ENCODE assay signal across 7 mouse cellular contexts in the genomic region with DNA sequence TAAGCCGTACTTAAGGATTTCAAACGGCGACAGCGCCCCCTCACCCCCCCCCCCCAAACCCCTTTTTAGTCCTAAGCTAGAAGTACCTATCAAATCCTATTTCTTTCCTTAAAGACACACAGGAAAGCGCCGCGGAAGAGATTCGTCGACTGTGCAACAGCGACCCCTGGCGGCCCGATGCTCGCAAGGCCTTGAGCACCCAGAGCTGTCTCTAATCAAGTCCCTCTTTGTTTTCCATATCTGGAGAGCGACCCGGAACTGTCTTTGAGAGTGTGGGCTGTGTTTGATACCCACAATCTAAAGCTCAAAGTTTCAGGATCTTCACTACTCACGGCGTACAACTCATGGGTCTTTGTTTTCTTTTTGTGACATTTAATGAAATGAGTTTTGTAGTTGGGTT.
DNase-seq lines count a peak whose midpoint lies in the region; ATAC-seq lines count a peak whose summit lies in the region.

No protein-coding gene starts in this region.

- no peaks in the 10 kb centered on the region for H3K9me3 ChIP-seq in intestine, embryonic 15.5 days
- no peaks in the 10 kb centered on the region for H3K9me3 ChIP-seq in midbrain, embryonic 10.5 days (replicated peaks)

- H3K9ac ChIP-seq in intestine, embryonic 15.5 days: peak overlapping the region; percentile 38

- H3K4me2 ChIP-seq in intestine, embryonic 15.5 days (replicated peaks): peak overlapping the region; percentile 71

- no peaks in the 10 kb centered on the region for H3K4me1 ChIP-seq in intestine, embryonic 15.5 days (replicated peaks)
- H3K4me1 ChIP-seq in midbrain, embryonic 10.5 days: peaks cover 15% of the 10 kb centered on the region; the same call in 1 of the 2 replicates

- no peaks in the 10 kb centered on the region for H3K27me3 ChIP-seq in intestine, embryonic 15.5 days (replicated peaks)
- no peaks in the 10 kb centered on the region for H3K27me3 ChIP-seq in midbrain, embryonic 10.5 days (ENCODE audit: low read depth, poor library complexity, severe bottlenecking)

- peak; percentile 93 to 96 for DNase-seq in adrenal gland, adult 18-20 months (ENCODE audit: low spot score in 2 of 2)
- DNase-seq in embryo, embryonic 11 days: peak; percentile 94
- peak; percentile 90 to 92 for DNase-seq in gastrocnemius, postnatal 36 days
- peak; percentile 94 to 97 for DNase-seq in left cerebral cortex, postnatal 25 days (ENCODE audit: low spot score in 2 of 2)
- DNase-seq in midbrain, embryonic 10.5 days (ENCODE audit: low spot score): peak; percentile 93
- DNase-seq in right cerebral cortex, postnatal 4 days: peak; percentile 100

- peak overlapping the region; percentile 49 for H3K4me3 ChIP-seq in intestine, embryonic 15.5 days (replicated peaks)
- peak overlapping the region; percentile 61 for H3K4me3 ChIP-seq in midbrain, embryonic 10.5 days

- intact Hi-C loops in gastrocnemius, postnatal 36 days (cut with DNase I): loop anchor here (2.0 to 10.0 kb wide), 4 partner anchors 368 to 1181 kb away; a partner anchor contains a TSS
- intact Hi-C loops in left cerebral cortex, postnatal 25 days (cut with DNase I): loop anchor here (1.0 to 2.0 kb wide), 5 partner anchors 152 to 1099 kb away; no protein-coding TSS in a partner anchor

- 0% methylated on average over 17 of the region's 17 CpGs for WGBS in intestine, embryonic 15.5 days
- under 1% methylated on average over 17 of the region's 17 CpGs for WGBS in midbrain, embryonic 10.5 days

- ATAC-seq in intestine, embryonic 15.5 days: peak; percentile 95

- H3K36me3 ChIP-seq in intestine, embryonic 15.5 days: no peaks in the 10 kb centered on the region
- no peaks in the 10 kb centered on the region for H3K36me3 ChIP-seq in midbrain, embryonic 10.5 days

- H3K27ac ChIP-seq in intestine, embryonic 15.5 days: peak overlapping the region; percentile 94
- peak overlapping the region; percentile 93 for H3K27ac ChIP-seq in midbrain, embryonic 10.5 days (replicated peaks)

Comparison
In these comparisons a context has a peak if more than half of its experiments do, and no peak if none do; other contexts are left out.
1. Peak in every context shown above with its lines: DNase-seq, ATAC-seq, H3K4me3 ChIP-seq and H3K27ac ChIP-seq.